Mouse (Mus musculus) liver, postnatal 0 days (tissue): ENCODE results near the gene Oaz1.

ENCODE experiments used
- CTCF ChIP-seq: sonication (generic); IDR thresholded peaks from 2 replicates; pipeline ENCODE4 v1.5.1; 2016; ENCODE audit warnings: antibody characterized with exemption, low read depth
- EP300 ChIP-seq: IDR thresholded peaks from 2 replicates; pipeline ENCODE4 v1.6.1; 2016; ENCODE audit warnings: antibody characterized with exemption, low read depth, mild to moderate bottlenecking

DNA sequence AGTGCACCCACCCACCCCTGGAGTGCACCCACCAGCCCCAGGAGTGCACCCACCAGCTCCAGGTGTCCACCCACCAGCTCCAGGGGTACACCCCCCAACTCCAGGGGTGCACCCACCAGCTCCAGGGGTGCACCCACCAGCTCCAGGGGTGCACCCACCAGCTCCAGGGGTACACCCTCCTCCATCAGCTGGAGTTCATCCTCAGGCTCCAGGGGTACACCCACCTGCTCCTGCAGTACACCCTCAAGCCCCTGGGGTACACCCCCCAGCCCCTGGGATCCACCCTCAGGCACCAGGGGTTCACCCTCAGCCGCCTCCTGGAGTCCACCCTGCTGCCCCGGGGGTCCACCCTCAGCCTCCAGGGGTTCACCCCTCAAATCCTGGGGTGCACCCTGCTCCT is 22.1 kb upstream of the Oaz1 start:
- no peak for TF ChIP-seq CTCF
- TF ChIP-seq EP300, result no peak
